Mouse (Mus musculus) cortical plate, adult 2 months (tissue): ENCODE measurements around the gene Nolc1. TPM values are rescaled to one million over a fixed set of nuclear protein-coding genes. Genes with fewer than 3 reads are reported as not detected.

Experiments
- H3K27ac ChIP-seq: fragments of 200-500 bp; 2 replicates; pipeline ENCODE4 v1.5.1; 2012; ENCODE audit warnings: low read length, control low read depth, inconsistent platforms; ENCODE audit not compliant: insufficient read depth
- H3K4me1 ChIP-seq: fragments of 200-500 bp; 2 replicates; pipeline ENCODE4 v1.6.1; 2011; ENCODE audit warnings: low read length; ENCODE audit not compliant: control insufficient read depth, insufficient read depth
- H3K4me3 ChIP-seq: fragments of 200-500 bp; 2 replicates; pipeline ENCODE4 v1.5.1; 2011; ENCODE audit warnings: mild to moderate bottlenecking, low read length, control low read depth; ENCODE audit not compliant: insufficient read depth
- CTCF ChIP-seq: fragments of 200-500 bp; IDR thresholded peaks from 2 replicates; pipeline ENCODE4 v1.5.1; 2011; ENCODE audit warnings: mild to moderate bottlenecking, control low read depth, low read length; ENCODE audit not compliant: insufficient read depth; ENCODE audit errors: extremely low read depth
- POLR2A ChIP-seq: fragments of 200-500 bp; IDR thresholded peaks from 2 replicates; pipeline ENCODE4 v1.6.1; 2011; ENCODE audit warnings: mild to moderate bottlenecking, low read length, control low read depth; ENCODE audit not compliant: insufficient read depth; ENCODE audit errors: extremely low read depth
- polyA plus RNA-seq: library from polyadenylated mRNA; depleted of rRNA; stranded (reverse); fragments of >200 nt; gene quantifications from 2 replicates; pipeline ENCODE4 v1.2.3, GENCODE M21; 2012

Nolc1 gene
- polyA plus RNA-seq, 1 experiment, result 38.3 TPM

GRCm38 (mm10) chr19:46035971-46036370 is 39.7 kb upstream of the Nolc1 start:
- no peak overlapping the region for H3K27ac ChIP-seq
- peaks cover 24% of the 10 kb centered on the region for H3K4me1 ChIP-seq
- TF ChIP-seq POLR2A, result no peak
- TF ChIP-seq CTCF, result no peak
- H3K4me3 ChIP-seq, result no peak overlapping the region

GRCm38 (mm10) chr19:46036477-46037242 is 39.0 kb upstream of the Nolc1 start:
- Histone ChIP-seq H3K27ac (no peak overlapping the region), H3K4me1 (peaks cover 29% of the 10 kb centered on the region)

GRCm38 (mm10) chr19:46037243-46037924 is 38.3 kb upstream of the Nolc1 start:
- TF ChIP-seq POLR2A (no peak), CTCF (no peak)
- Histone ChIP-seq H3K4me1 (peaks cover 30% of the 10 kb centered on the region), H3K4me3 (no peak overlapping the region), H3K27ac (no peak overlapping the region; the same call in 1 of the 2 replicates)

More at GRCm38 (mm10) chr19:46036477-46037242, 39.0 kb upstream of the Nolc1 start:
- no peak overlapping the region for H3K4me3 ChIP-seq
- TF ChIP-seq POLR2A (no peak), CTCF (no peak)

- peaks cover 35% of the 10 kb centered on the region for H3K4me1 ChIP-seq
- no peak for TF ChIP-seq CTCF
- no peak for TF ChIP-seq POLR2A
- peak overlapping the region; percentile 60; the same call in 1 of the 2 replicates for H3K4me3 ChIP-seq
- no peak overlapping the region; the same call in 1 of the 2 replicates for H3K27ac ChIP-seq
Observed at GRCm38 (mm10) chr19:46037925-46038850, 37.5 kb upstream of the Nolc1 start.

GRCm38 (mm10) chr19:46038851-46039260 is 36.8 kb upstream of the Nolc1 start:
- Histone ChIP-seq H3K4me1 (peaks cover 36% of the 10 kb centered on the region), H3K4me3 (peak overlapping the region; percentile 60), H3K27ac (no peak overlapping the region)
- no peak for TF ChIP-seq POLR2A
- TF ChIP-seq CTCF, result no peak

- H3K4me1 ChIP-seq, result peaks cover 38% of the 10 kb centered on the region
- H3K4me3 ChIP-seq, result peak overlapping the region; percentile 60
- TF ChIP-seq POLR2A (peak; percentile 43; the same call in 1 of the 2 replicates), CTCF (no peak)
- H3K27ac ChIP-seq, result peak overlapping the region; percentile 87
Observed at GRCm38 (mm10) chr19:46039478-46039877, 36.2 kb upstream of the Nolc1 start.

GRCm38 (mm10) chr19:46040149-46040902 is 35.3 kb upstream of the Nolc1 start:
- TF ChIP-seq POLR2A (no peak), CTCF (no peak)
- Histone ChIP-seq H3K4me3 (peak overlapping the region; percentile 60; the same call in 1 of the 2 replicates), H3K27ac (peak overlapping the region; percentile 87; the same call in 1 of the 2 replicates), H3K4me1 (peaks cover 38% of the 10 kb centered on the region)

- Histone ChIP-seq H3K4me3 (peak overlapping the region; percentile 77; the same call in 1 of the 2 replicates), H3K27ac (peak overlapping the region; percentile 76), H3K4me1 (peaks cover 38% of the 10 kb centered on the region)
- TF ChIP-seq CTCF, result no peak
- no peak for TF ChIP-seq POLR2A
Observed at GRCm38 (mm10) chr19:46041299-46041932, 34.2 kb upstream of the Nolc1 start.
